Mouse (Mus musculus) kidney, postnatal 14 days (tissue): ENCODE measurements at regions not wholly inside any gene's neighbourhood (a gene's known extent, or its start where the extent isn't known, plus 50 kb on each side); places are given as distances from the start of the nearest gene placed in this dataset.

Source experiments
- DNase-seq: peaks from one replicate; pipeline ENCODE4 v3.0.0; 2022; ENCODE audit warnings: mixed read lengths

GRCm38 (mm10) chr7:79517581-79518337, 51.6 kb upstream of the Polg start:
- no peak for DNase-seq

- no peak for DNase-seq
These were observed 50.1 kb upstream of the Polg start for GRCm38 (mm10) chr7:79516287-79516686.
